Mouse (Mus musculus) kidney, adult 2 months (tissue): Measurements from ENCODE around the gene Sav1.

ENCODE experiments used
- CTCF ChIP-seq: fragments of 200-500 bp; conservative IDR thresholded peaks from 2 replicates; pipeline ENCODE4 v1.5.1; 2011; ENCODE audit warnings: low read depth, mild to moderate bottlenecking, control low read depth, low read length, moderate library complexity, mixed read lengths; ENCODE audit not compliant: insufficient read depth, insufficient read length
- POLR2A ChIP-seq: fragments of 200-500 bp; IDR thresholded peaks from one replicate; pipeline ENCODE4 v1.6.1; 2011; ENCODE audit warnings: low read depth, low read length, control low read depth

DNA sequence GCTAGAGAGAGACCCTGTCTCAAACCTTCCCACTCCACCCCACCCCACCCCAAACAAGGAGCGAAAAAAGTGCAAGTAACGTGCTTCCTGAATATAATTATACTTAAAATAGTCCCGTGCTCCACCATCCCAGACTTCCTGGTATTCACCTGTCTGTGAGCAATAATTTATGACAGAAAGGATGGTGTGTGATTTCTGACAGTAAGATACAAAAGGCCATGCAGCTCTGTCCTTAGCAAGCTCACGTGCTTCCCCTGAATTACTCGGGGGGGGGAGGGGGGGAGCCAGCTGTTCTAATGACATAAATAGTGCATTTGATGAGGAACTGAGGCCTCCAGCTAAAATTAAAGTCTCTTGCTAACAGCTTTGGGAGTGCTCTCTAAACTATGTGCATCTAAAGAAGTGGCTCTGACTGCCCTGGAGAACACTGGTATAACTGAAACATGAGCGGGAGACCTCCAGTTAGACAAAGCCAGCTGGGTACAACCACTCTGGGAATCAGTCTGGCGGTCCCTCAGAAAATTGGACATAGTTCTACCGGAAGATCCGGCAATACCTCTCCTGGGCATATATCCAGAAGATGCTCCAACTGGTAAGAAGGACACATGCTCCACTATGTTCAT, 9.3 kb downstream of the Sav1 start:
- TF ChIP-seq CTCF, result no peak
- no peak for TF ChIP-seq POLR2A
